ENCODE assay signal across 9 mouse cellular contexts in the genomic region with DNA sequence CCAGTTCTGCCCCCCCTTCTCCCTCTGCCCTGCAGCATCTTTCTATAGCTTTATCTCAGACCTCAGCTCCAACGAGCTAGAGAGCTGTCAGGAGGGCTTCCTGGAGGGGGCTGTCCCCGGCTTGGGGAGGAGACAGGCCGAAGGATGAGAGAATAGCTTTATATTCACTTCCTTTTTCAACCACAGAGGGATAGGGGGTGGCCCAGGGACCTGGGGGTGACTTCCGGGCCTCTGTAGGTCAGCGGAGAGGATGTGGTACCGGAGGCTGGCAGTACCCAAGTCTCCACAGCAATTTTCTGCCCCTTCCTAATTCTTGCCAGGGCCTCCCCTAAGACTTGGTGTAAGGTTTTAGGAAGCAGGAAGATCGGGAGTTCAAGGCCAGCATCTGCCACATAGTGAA. TPM values are rescaled to one million over a fixed set of nuclear protein-coding genes. Genes with fewer than 3 reads are reported as not detected.
DNase-seq lines count a peak whose midpoint lies in the region; ATAC-seq and TF ChIP-seq lines count a peak whose summit lies in the region.
"Had no signal": no experiment of that assay in that cellular context is flagged by ENCODE, and none has a peak within 500 bp of the region (broad histone marks: within the 10 kb centered on the region; RNA-seq: fewer than 3 reads in every experiment).

No protein-coding gene starts in this region.

- peak; percentile 75 for TF ChIP-seq EP300 in CH12.LX (IDR thresholded peaks at IDR 0.05; ENCODE audit: low read length)

- H3K4me2 ChIP-seq in CH12.LX (ENCODE audit: insufficient read depth, low read depth, poor library complexity, severe bottlenecking): peak overlapping the region; percentile 77
- no peak overlapping the region for H3K4me2 ChIP-seq in neural tube, embryonic 15.5 days

- ATAC-seq in neural tube, embryonic 15.5 days (ENCODE audit: low FRiP score): no peak

- H3K36me3 ChIP-seq in CH12.LX (replicated peaks in 1 of 2; ENCODE audit: control insufficient read depth in 1 of 2, insufficient read depth in 1 of 2, low read length in 1 of 2): peaks cover 19 to 42% of the 10 kb centered on the region in 2 experiments
- peaks cover 23% of the 10 kb centered on the region for H3K36me3 ChIP-seq in neural tube, embryonic 15.5 days

- H3K27me3 ChIP-seq in CH12.LX (replicated peaks): no peaks in the 10 kb centered on the region
- no peaks in the 10 kb centered on the region for H3K27me3 ChIP-seq in neural tube, embryonic 15.5 days (replicated peaks)

- H3K27ac ChIP-seq in CH12.LX (ENCODE audit: insufficient read depth, low read depth): peak overlapping the region; percentile 64
- H3K27ac ChIP-seq in neural tube, embryonic 15.5 days (replicated peaks): no peak overlapping the region

- in situ Hi-C loops in CH12.LX (cut with MboI; ENCODE audit: low pct_ligation_motif_present, low pct_unique_long_range_greater_than_20kb, low sequenced_read_pairs): no loop called here

- peak overlapping the region; percentile 38 to 75 (median 73) for H3K4me3 ChIP-seq in CH12.LX (replicated peaks in 1 of 3; ENCODE audit: low read depth in 2 of 3, low read length in 2 of 3, poor library complexity in 1 of 3)
- H3K4me3 ChIP-seq in neural tube, embryonic 15.5 days (replicated peaks): no peak overlapping the region

- WGBS in neural tube, embryonic 15.5 days: 80% methylated on average over 7 of the region's 7 CpGs

- no peak for TF ChIP-seq RAD21 in CH12.LX (IDR thresholded peaks at IDR 0.05; ENCODE audit: low read depth, low read length)

- no peaks in the 10 kb centered on the region for H3K9me3 ChIP-seq in CH12.LX (replicated peaks; ENCODE audit: low read length)
- no peaks in the 10 kb centered on the region for H3K9me3 ChIP-seq in neural tube, embryonic 15.5 days (replicated peaks)

- peaks cover 35 to 67% of the 10 kb centered on the region in 2 experiments for H3K4me1 ChIP-seq in CH12.LX (ENCODE audit: control insufficient read depth in 1 of 2, insufficient read depth in 2 of 2)
- H3K4me1 ChIP-seq in neural tube, embryonic 15.5 days: peaks cover 35% of the 10 kb centered on the region

- dilution Hi-C loops in CH12.LX (cut with MboI; ENCODE audit: extremely low pct_ligation_motif_present, extremely low pct_unique_long_range_greater_than_20kb, low sequenced_read_pairs): no loop called here

- peak; percentile 30 for DNase-seq in adrenal gland, postnatal 14 days
- DNase-seq in adrenal gland, adult 8-10 months: no peak
- DNase-seq in CH12.LX (ENCODE audit: extremely low read depth) (peak; percentile 90), liver (peak; percentile 36)
- no peak for DNase-seq in cerebellum, adult 8-10 months
- DNase-seq in gastrocnemius, postnatal 10 days: no peak
- DNase-seq in cerebellum, postnatal 36 days: no peak
- DNase-seq: cerebellum, postnatal 14 days had no signal

- TF ChIP-seq POLR2A in CH12.LX (IDR thresholded peaks at IDR 0.05; ENCODE audit: low read depth, low read length): peak; percentile 61; the same call in 1 of the 2 replicates

- peak overlapping the region; percentile 91 for H3K9ac ChIP-seq in CH12.LX (ENCODE audit: insufficient read depth, low read depth)
- H3K9ac ChIP-seq in neural tube, embryonic 15.5 days (replicated peaks): peak overlapping the region; percentile 27; the same call in 1 of the 2 replicates

- peaks cover 8% of the 10 kb centered on the region for H3K79me2 ChIP-seq in CH12.LX (replicated peaks; ENCODE audit: control insufficient read depth, extremely low read depth, insufficient read depth, poor library complexity, severe bottlenecking)

- TF ChIP-seq CTCF in CH12.LX (conservative IDR thresholded peaks at IDR 0.05 in 1 of 2, IDR thresholded peaks at IDR 0.05 in 1 of 2; ENCODE audit: low read depth in 2 of 2, low read length in 2 of 2): no peak

TF ChIP-seq in CH12.LX, 34 proteins besides CTCF, POLR2A, EP300 and RAD21 (continues in another document):
- TF ChIP-seq USF2 (conservative IDR thresholded peaks at IDR 0.05; ENCODE audit: low read depth, low read length) (no peak), ZKSCAN1 (IDR thresholded peaks at IDR 0.05; ENCODE audit: borderline replicate concordance, low read depth, low read length) (peak; percentile 83), POLR2AphosphoS2 (IDR thresholded peaks at IDR 0.05; ENCODE audit: low read depth, low read length) (no peak), TBP (conservative IDR thresholded peaks at IDR 0.05; ENCODE audit: low read depth, low read length) (0 out of 2 replicates have a peak, but pooled peaks have one; percentile 38), RCOR1 (conservative IDR thresholded peaks at IDR 0.05; ENCODE audit: low read depth, low read length) (no peak; the same call in 1 of the 2 replicates), BHLHE40 (IDR thresholded peaks at IDR 0.05; ENCODE audit: low read depth, low read length) (peak; percentile 42; the same call in 1 of the 2 replicates), MEF2A (IDR thresholded peaks at IDR 0.05; ENCODE audit: borderline replicate concordance, low read depth, low read length) (peak; percentile 89), PAX5 (IDR thresholded peaks at IDR 0.05; ENCODE audit: low read length) (no peak), CHD1 (IDR thresholded peaks at IDR 0.05; ENCODE audit: low read depth, low read length) (peak; percentile 63), GABPA (IDR thresholded peaks at IDR 0.05; ENCODE audit: insufficient replicate concordance, low read depth, low read length) (no peak), TCF12 (IDR thresholded peaks at IDR 0.05; ENCODE audit: low read depth, low read length) (peak; percentile 68), E2F4 (IDR thresholded peaks at IDR 0.05; ENCODE audit: insufficient replicate concordance, low read depth, low read length) (no peak), MXI1 (IDR thresholded peaks at IDR 0.05; ENCODE audit: low read depth, low read length) (peak; percentile 80), SIN3A (IDR thresholded peaks at IDR 0.05; ENCODE audit: low read length) (peak; percentile 66), CHD2 (IDR thresholded peaks at IDR 0.05; ENCODE audit: low read length) (peak; percentile 64; the same call in 1 of the 2 replicates), ZMIZ1 (IDR thresholded peaks at IDR 0.05; ENCODE audit: low read depth, low read length) (peak; percentile 62; the same call in 1 of the 2 replicates), IRF4 (IDR thresholded peaks at IDR 0.05; ENCODE audit: low read depth, low read length) (peak; percentile 87), UBTF (IDR thresholded peaks at IDR 0.05; ENCODE audit: low read depth, low read length) (peak; percentile 33; the same call in 1 of the 2 replicates), NELFE (IDR thresholded peaks at IDR 0.05; ENCODE audit: low read depth, low read length) (peak; percentile 63; the same call in 1 of the 2 replicates), ZNF384 (IDR thresholded peaks at IDR 0.05; ENCODE audit: low read depth, low read length) (no peak), KAT2A (IDR thresholded peaks at IDR 0.05; ENCODE audit: insufficient replicate concordance, low read length) (0 out of 2 replicates have a peak, but pooled peaks have one; percentile 47), ETS1 (conservative IDR thresholded peaks at IDR 0.05; ENCODE audit: low read depth, low read length) (peak; percentile 73), USF1 (IDR thresholded peaks at IDR 0.05; ENCODE audit: low read depth, low read length) (no peak), MYC (IDR thresholded peaks at IDR 0.05; ENCODE audit: low read depth, low read length) (0 out of 2 replicates have a peak, but pooled peaks have one; percentile 20)

RNA-seq across cellular contexts. Expression of gene Unc119, which starts 2.5 kb away (rescaled TPM):
- 24.4 and 26.8 TPM in 2 replicates for total RNA-seq in adrenal gland, postnatal 14 days (2021)
- 10 to 100 TPM; 45.1 to 60.9 (median 53.0) TPM for total RNA-seq in adrenal gland, adult 8-10 months (2022)
- 80.5 and 81.6 TPM in 2 replicates for total RNA-seq in CH12.LX (2012; rRNA removed)
- 197 and 227 TPM in 2 replicates for total RNA-seq in CH12.LX (2014; rRNA removed)
- polyA plus RNA-seq in CH12.LX (2012; ENCODE audit: insufficient read length, low read depth): 146 and 173 TPM in 2 replicates
- polyA plus RNA-seq in neural tube, embryonic 15.5 days (2015; fragmentation: Nextera tagmentation; extraction: Ambion mirVana): 84.3 and 88.3 TPM in 2 replicates
- 10 to 100 TPM; 26.2 to 28.4 TPM for total RNA-seq in gastrocnemius, postnatal 10 days (2021)

RNA-seq across cellular contexts. Expression of gene Pigs, which starts 17.6 kb away (rescaled TPM):
- total RNA-seq in adrenal gland, postnatal 14 days (2021): 43.0 and 47.6 TPM in 2 replicates
- total RNA-seq in adrenal gland, adult 8-10 months (2022): 10 to 100 TPM; 83.3 to 84.7 (median 83.9) TPM
- 51.2 and 53.1 TPM in 2 replicates for total RNA-seq in CH12.LX (2012; rRNA removed)
- total RNA-seq in CH12.LX (2014; rRNA removed): 25.7 and 26.3 TPM in 2 replicates
- polyA plus RNA-seq in CH12.LX (2012; ENCODE audit: insufficient read length, low read depth): 51.8 and 65.4 TPM in 2 replicates
- 83.2 and 86.4 TPM in 2 replicates for polyA plus RNA-seq in neural tube, embryonic 15.5 days (2015; fragmentation: Nextera tagmentation; extraction: Ambion mirVana)
- 10 to 100 TPM; 24.9 to 25.5 TPM for total RNA-seq in gastrocnemius, postnatal 10 days (2021)

RNA-seq across cellular contexts. Expression of gene Aldoc, which starts 23.0 kb away (rescaled TPM):
- 8.8 and 9.2 TPM in 2 replicates for total RNA-seq in adrenal gland, postnatal 14 days (2021)
- 10 to 100 TPM; 23.4 to 54.0 (median 37.5) TPM for total RNA-seq in adrenal gland, adult 8-10 months (2022)
- total RNA-seq in CH12.LX (2012; rRNA removed) (23.6 and 90.2 TPM in 2 replicates), CH12.LX (2014; rRNA removed) (96.5 and 119 TPM in 2 replicates)
- 20.4 and 25.0 TPM in 2 replicates for polyA plus RNA-seq in CH12.LX (2012; ENCODE audit: insufficient read length, low read depth)
- 328 and 382 TPM in 2 replicates for polyA plus RNA-seq in neural tube, embryonic 15.5 days (2015; fragmentation: Nextera tagmentation; extraction: Ambion mirVana)
- total RNA-seq in gastrocnemius, postnatal 10 days (2021): 1 to 10 TPM; 1.9 to 2.0 TPM

RNA-seq across cellular contexts. Expression of gene Foxn1, which starts 40.6 kb away (rescaled TPM):
- total RNA-seq in adrenal gland, postnatal 14 days (2021): 0.15 TPM in 1 of 2 replicates, not detected in the other
- under 1 TPM; 0.20 to 0.77 (median 0.31) TPM for total RNA-seq in adrenal gland, adult 8-10 months (2022)
- total RNA-seq in CH12.LX (2012; rRNA removed) (not detected in 2 replicates), CH12.LX (2014; rRNA removed) (not detected in 2 replicates)
- polyA plus RNA-seq in CH12.LX (2012; ENCODE audit: insufficient read length, low read depth): not detected in 2 replicates
- polyA plus RNA-seq in neural tube, embryonic 15.5 days (2015; fragmentation: Nextera tagmentation; extraction: Ambion mirVana): 11.8 TPM in 1 of 2 replicates, not detected in the other
- not detected for total RNA-seq in gastrocnemius, postnatal 10 days (2021)

RNA-seq across cellular contexts. Expression of gene Spag5, which starts 44.5 kb away (rescaled TPM):
- 9.7 and 12.4 TPM in 2 replicates for total RNA-seq in adrenal gland, postnatal 14 days (2021)
- total RNA-seq in adrenal gland, adult 8-10 months (2022): 1 to 10 TPM; 5.1 to 8.3 (median 6.9) TPM
- total RNA-seq in CH12.LX (2012; rRNA removed): 57.0 and 57.2 TPM in 2 replicates
- total RNA-seq in CH12.LX (2014; rRNA removed): 47.7 and 50.4 TPM in 2 replicates
- polyA plus RNA-seq in CH12.LX (2012; ENCODE audit: insufficient read length, low read depth): 81.8 and 92.3 TPM in 2 replicates
- polyA plus RNA-seq in neural tube, embryonic 15.5 days (2015; fragmentation: Nextera tagmentation; extraction: Ambion mirVana): 6.5 and 13.1 TPM in 2 replicates
- total RNA-seq in gastrocnemius, postnatal 10 days (2021): 10 to 100 TPM in 1 of 2 experiments, 1 to 10 TPM in 1; 7.1 to 11.3 TPM

Comparison
In these comparisons a context has a peak if more than half of its experiments do, and no peak if none do; other contexts are left out.
1. DNase-seq: peak in adrenal gland, postnatal 14 days (single experiment), CH12.LX (single experiment) and liver (single experiment); none in adrenal gland, adult 8-10 months (single experiment), cerebellum, adult 8-10 months (single experiment), gastrocnemius, postnatal 10 days (single experiment) and cerebellum, postnatal 36 days (0 of 2).